Mouse (Mus musculus) lung, postnatal 25 days (tissue): ENCODE results near the gene Cd302.

Source experiments
- DNase-seq: peaks from one replicate; pipeline ENCODE4 v3.0.0; 2022; ENCODE audit warnings: low spot score

Gene Cd302

GRCm38 (mm10) chr2:60284467-60284821 is at the start of gene Cd302:
TSS of gene Cd302 (minus strand) at chr2:60284488.
- no peak for DNase-seq

GRCm38 (mm10) chr2:60328641-60329040 is 44.4 kb upstream of the Cd302 start:
- DNase-seq, result no peak

- no peak for DNase-seq
Observed at GRCm38 (mm10) chr2:60327581-60327980, 43.3 kb upstream of the Cd302 start.

GRCm38 (mm10) chr2:60326948-60327347 is 42.7 kb upstream of the Cd302 start:
- DNase-seq, result no peak

GRCm38 (mm10) chr2:60323411-60323810 is 39.1 kb upstream of the Cd302 start:
- peak; percentile 11 for DNase-seq

GRCm38 (mm10) chr2:60322031-60322726 is 37.9 kb upstream of the Cd302 start:
- no peak for DNase-seq

- DNase-seq, result no peak
Observed at GRCm38 (mm10) chr2:60303796-60304195, 19.5 kb upstream of the Cd302 start.

GRCm38 (mm10) chr2:60299323-60299722 is 15.0 kb upstream of the Cd302 start:
- no peak for DNase-seq

- peak; percentile 50 for DNase-seq
Observed at GRCm38 (mm10) chr2:60298266-60298665, 14.0 kb upstream of the Cd302 start.

- no peak for DNase-seq
Observed at GRCm38 (mm10) chr2:60291381-60291780, 7.1 kb upstream of the Cd302 start.

GRCm38 (mm10) chr2:60289451-60289850 is 5.2 kb upstream of the Cd302 start:
- DNase-seq, result peak; percentile 31

GRCm38 (mm10) chr2:60288606-60289005 is 4.3 kb upstream of the Cd302 start:
- DNase-seq, result peak; percentile 16

- DNase-seq, result no peak
Observed at GRCm38 (mm10) chr2:60285107-60285617, 874 bp upstream of the Cd302 start.

- DNase-seq, result peak; percentile 56
Observed at GRCm38 (mm10) chr2:60283751-60284466, 379 bp downstream of the Cd302 start.

GRCm38 (mm10) chr2:60283208-60283750 is 1.0 kb downstream of the Cd302 start:
- peak; percentile 45 for DNase-seq

GRCm38 (mm10) chr2:60282625-60283024 is 1.7 kb downstream of the Cd302 start:
- no peak for DNase-seq

- DNase-seq, result no peak
Observed at GRCm38 (mm10) chr2:60278627-60279026, 5.7 kb downstream of the Cd302 start.

- DNase-seq, result no peak
Observed at GRCm38 (mm10) chr2:60269856-60270479, 14.3 kb downstream of the Cd302 start.

- DNase-seq, result no peak
Observed at GRCm38 (mm10) chr2:60267567-60267966, 16.7 kb downstream of the Cd302 start.

- no peak for DNase-seq
Observed at GRCm38 (mm10) chr2:60260621-60261350, 23.5 kb downstream of the Cd302 start.

GRCm38 (mm10) chr2:60259186-60259585 is 25.1 kb downstream of the Cd302 start:
- no peak for DNase-seq

GRCm38 (mm10) chr2:60256751-60257150 is 27.5 kb downstream of the Cd302 start:
- DNase-seq, result no peak
